Mouse (Mus musculus) kidney, postnatal 0 days (tissue): ENCODE data around the gene Fgfr2. TPM values are rescaled to one million over a fixed set of nuclear protein-coding genes. Genes with fewer than 3 reads are reported as not detected.
A peak's percentile ranks its signal among the peaks of the same experiment; 100 is the strongest.

Source experiments
- ATAC-seq: fragments of 200-750 bp; cut with Nextera tagmentation; replicated peaks from 2 replicates; pipeline ENCODE4 v1.8.0; 2017; ENCODE audit warnings: low read depth, moderate number of reproducible peaks, moderate TSS enrichment, moderate library complexity; ENCODE audit not compliant: low FRiP score
- DNase-seq: peaks from one replicate; pipeline ENCODE4 v3.0.0-alpha.2; 2016; ENCODE audit warnings: low spot score
- H3K27ac ChIP-seq: fragments of 300-500 bp; sonication (generic); 2 replicates; pipeline ENCODE4 v1.5.1; 2014; ENCODE audit warnings: mild to moderate bottlenecking
- H3K27me3 ChIP-seq: fragments of 300-500 bp; sonication (generic); 2 replicates; pipeline ENCODE4 v1.6.1; 2014; ENCODE audit warnings: low read length, mixed read lengths; ENCODE audit not compliant: insufficient read depth
- H3K36me3 ChIP-seq: fragments of 300-500 bp; sonication (generic); 2 replicates; pipeline ENCODE4 v1.6.1; 2014; ENCODE audit warnings: low read length, mixed read lengths; ENCODE audit not compliant: insufficient read depth
- H3K4me1 ChIP-seq: fragments of 300-500 bp; sonication (generic); replicated peaks from 2 replicates; pipeline ENCODE4 v1.6.1; 2014; ENCODE audit warnings: antibody characterized with exemption, low read length, mixed read lengths; ENCODE audit not compliant: insufficient read depth
- H3K4me2 ChIP-seq: fragments of 300-500 bp; sonication (generic); 2 replicates; pipeline ENCODE4 v1.6.1; 2014; ENCODE audit warnings: mild to moderate bottlenecking, low read length, moderate library complexity, mixed read lengths
- H3K4me3 ChIP-seq: fragments of 300-500 bp; sonication (generic); replicated peaks from 2 replicates; pipeline ENCODE4 v1.5.1; 2014; ENCODE audit warnings: low read depth, low read length
- H3K9ac ChIP-seq: fragments of 300-500 bp; sonication (generic); 2 replicates; pipeline ENCODE4 v1.6.1; 2014; ENCODE audit warnings: low read depth, low read length
- H3K9me3 ChIP-seq: fragments of 300-500 bp; sonication (generic); replicated peaks from 2 replicates; pipeline ENCODE4 v1.6.1; 2016; ENCODE audit warnings: low read length, inconsistent platforms, mixed read lengths
- CTCF ChIP-seq: IDR thresholded peaks from 2 replicates; pipeline ENCODE4 v1.5.1; 2016; ENCODE audit warnings: antibody characterized with exemption, low read depth, mild to moderate bottlenecking, moderate library complexity
- WGBS: fragments of 180-500 bp; shearing (Covaris S2); extraction: QIAGEN DNeasy Blood & Tissue Kit; methylation state at CpG from one replicate; pipeline ENCODE4 v1.1.7; 2014; 5-methylcytosine and 5-hydroxymethylcytosine counted together
- polyA plus RNA-seq: library from polyadenylated mRNA; unstranded; fragments of >200 nt; fragmentation: Nextera tagmentation; extraction: Ambion mirVana; gene quantifications from 2 replicates; pipeline ENCODE4 v1.2.1, GENCODE M21; 2015

The Fgfr2 gene
- polyA plus RNA-seq, 1 experiment from 2014 or later: 79.8 TPM

DNA sequence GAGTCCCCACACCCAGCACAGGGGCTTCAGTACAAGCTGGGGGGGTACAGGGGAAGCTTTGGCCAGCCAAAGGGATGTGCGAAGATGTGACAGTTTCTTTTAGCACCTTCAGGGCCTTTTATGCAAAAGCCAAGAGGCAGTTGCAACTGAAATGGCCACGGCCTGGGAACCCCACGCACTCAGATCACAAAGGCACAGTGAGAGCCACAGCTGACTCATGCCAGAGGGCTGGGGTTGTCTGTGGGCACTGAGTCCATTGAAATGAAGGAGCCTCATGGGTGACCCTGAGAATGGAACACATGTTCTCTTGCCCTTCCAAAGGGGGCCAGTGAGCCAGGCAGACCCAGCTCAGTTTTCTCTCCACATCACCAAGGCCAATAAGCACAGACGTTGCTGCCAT, 114.5 kb downstream of the Fgfr2 start:
- no peak for TF ChIP-seq CTCF
- WGBS: 86% methylated on average over 4 of the region's 4 CpGs

DNA sequence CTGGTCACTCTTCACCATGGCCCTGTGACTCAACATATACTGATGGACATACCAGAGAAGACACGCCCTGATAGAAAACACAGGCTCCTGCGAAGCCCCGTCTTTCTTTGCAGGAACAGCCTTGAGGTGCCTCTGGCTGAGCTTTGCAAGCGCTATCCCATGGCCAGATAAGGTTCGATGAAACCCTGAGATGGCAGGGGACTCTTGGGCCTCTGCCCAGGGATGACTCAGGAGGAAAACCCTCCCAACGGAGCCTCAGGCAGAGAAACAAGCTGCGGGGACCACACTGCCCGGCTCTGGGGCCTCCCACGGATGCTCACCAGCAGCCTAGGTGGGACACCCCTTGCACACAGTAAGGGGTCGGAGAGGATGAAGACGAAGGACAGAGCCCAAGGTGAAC, 115.8 kb downstream of the Fgfr2 start:
- Histone ChIP-seq H3K27me3 (no peaks in the 10 kb centered on the region), H3K9me3 (no peaks in the 10 kb centered on the region), H3K27ac (0 out of 2 replicates have a peak overlapping the region, but pooled peaks have one; percentile 8), H3K36me3 (0 out of 2 replicates have a peak, but pooled peaks cover 7% of the 10 kb centered on the region), H3K4me2 (no peak overlapping the region), H3K4me3 (no peak overlapping the region), H3K4me1 (peaks cover 11% of the 10 kb centered on the region), H3K9ac (no peak overlapping the region)
- no peak for DNase-seq
- WGBS: 55% methylated on average over 11 of the region's 11 CpGs
- TF ChIP-seq CTCF: no peak
- no peak for ATAC-seq

More for the DNA sequence above, 114.5 kb downstream of the Fgfr2 start:
- DNase-seq (no peak), ATAC-seq (no peak)
- no peaks in the 10 kb centered on the region for H3K9me3 ChIP-seq
- no peak overlapping the region for H3K4me3 ChIP-seq
- H3K27me3 ChIP-seq: no peaks in the 10 kb centered on the region
- no peak overlapping the region for H3K9ac ChIP-seq
- H3K27ac ChIP-seq: no peak overlapping the region
- H3K4me1 ChIP-seq: peaks cover 14% of the 10 kb centered on the region
- H3K36me3 ChIP-seq: 0 out of 2 replicates have a peak, but pooled peaks cover 7% of the 10 kb centered on the region
- H3K4me2 ChIP-seq: no peak overlapping the region

DNA sequence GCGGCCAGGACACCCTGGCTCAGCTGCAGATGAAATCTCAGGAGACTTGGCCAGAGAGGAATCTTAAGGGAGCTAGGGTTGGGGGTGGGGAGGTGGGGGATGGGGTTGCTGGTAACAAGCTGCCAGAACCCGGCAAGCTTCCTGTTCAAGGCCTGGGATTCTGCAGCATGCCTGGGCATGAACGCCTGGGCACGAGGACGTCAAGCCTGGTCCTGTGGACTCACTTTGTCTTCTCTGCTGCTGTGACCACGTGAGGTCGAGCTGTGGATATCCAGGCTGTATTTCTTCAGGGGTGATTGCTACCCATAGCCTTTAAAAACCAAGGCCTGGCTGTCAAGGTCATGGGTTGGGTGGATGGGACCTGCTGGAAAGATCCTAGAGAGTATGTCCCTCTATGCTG, 117.4 kb downstream of the Fgfr2 start:
- Histone ChIP-seq H3K4me3 (no peak overlapping the region), H3K4me2 (no peak overlapping the region), H3K27ac (no peak overlapping the region), H3K4me1 (peaks cover 6% of the 10 kb centered on the region), H3K27me3 (no peaks in the 10 kb centered on the region), H3K9me3 (no peaks in the 10 kb centered on the region), H3K9ac (no peak overlapping the region), H3K36me3 (0 out of 2 replicates have a peak, but pooled peaks cover 7% of the 10 kb centered on the region)
- TF ChIP-seq CTCF: no peak
- 76% methylated on average over 7 of the region's 7 CpGs for WGBS
- DNase-seq (no peak), ATAC-seq (no peak)

DNA sequence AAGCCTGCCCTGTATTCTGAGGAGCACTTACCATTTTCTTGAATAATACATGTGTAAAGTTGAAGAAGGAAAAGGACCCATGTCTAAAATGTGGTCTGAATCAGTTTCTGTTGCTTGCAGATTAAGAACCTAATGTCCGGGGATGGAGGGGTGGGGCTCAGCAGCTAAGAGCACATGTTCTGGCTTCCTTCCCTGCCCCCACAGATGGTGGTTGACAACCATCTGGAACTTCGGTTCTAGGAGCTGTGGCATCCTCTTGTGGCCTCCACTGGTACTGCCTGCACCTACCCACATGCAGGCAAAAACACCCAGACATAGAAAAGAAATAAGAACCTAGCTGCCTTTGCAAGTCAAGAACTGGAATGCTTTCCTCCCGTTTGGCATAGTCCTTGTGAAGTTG, 119.7 kb downstream of the Fgfr2 start:
- no peak; the same call in 1 of the 2 replicates for ATAC-seq
- H3K4me1 ChIP-seq: peaks cover 4% of the 10 kb centered on the region
- no peaks in the 10 kb centered on the region for H3K27me3 ChIP-seq
- H3K27ac ChIP-seq: no peak overlapping the region
- H3K4me2 ChIP-seq: no peak overlapping the region
- TF ChIP-seq CTCF: peak; percentile 91
- no peaks in the 10 kb centered on the region for H3K9me3 ChIP-seq
- peaks cover 9% of the 10 kb centered on the region; the same call in 1 of the 2 replicates for H3K36me3 ChIP-seq
- H3K4me3 ChIP-seq: no peak overlapping the region
- no peak overlapping the region for H3K9ac ChIP-seq
- 17% methylated on average over 3 of the region's 3 CpGs for WGBS
- peak; percentile 90 for DNase-seq

DNA sequence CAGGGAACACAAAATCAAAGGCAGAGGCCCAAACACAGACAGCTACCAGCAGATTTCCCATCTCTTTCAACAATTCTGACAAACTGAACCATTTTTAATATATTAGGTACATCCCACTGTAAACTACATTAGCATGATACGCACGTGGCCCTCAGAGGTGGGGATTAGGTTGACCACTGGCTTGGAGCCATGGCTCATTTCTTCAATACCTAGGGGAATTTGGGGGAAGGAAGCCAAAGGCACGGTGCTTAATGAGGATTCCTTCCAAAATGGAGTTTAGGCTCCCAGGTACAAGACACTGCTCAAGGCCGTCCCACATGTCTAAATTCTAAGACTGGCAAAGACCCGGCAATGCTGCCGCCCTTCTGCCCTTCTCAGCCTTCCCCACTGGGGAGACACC, 120.9 kb downstream of the Fgfr2 start:
- Histone ChIP-seq H3K9me3 (no peaks in the 10 kb centered on the region), H3K27ac (no peak overlapping the region), H3K27me3 (no peaks in the 10 kb centered on the region), H3K9ac (no peak overlapping the region), H3K4me2 (no peak overlapping the region), H3K4me1 (no peaks in the 10 kb centered on the region; the same call in 1 of the 2 replicates), H3K4me3 (no peak overlapping the region), H3K36me3 (peaks cover 15% of the 10 kb centered on the region)
- no peak for ATAC-seq
- 84% methylated on average over 6 of the region's 6 CpGs for WGBS
- no peak for DNase-seq
- TF ChIP-seq CTCF: no peak

DNA sequence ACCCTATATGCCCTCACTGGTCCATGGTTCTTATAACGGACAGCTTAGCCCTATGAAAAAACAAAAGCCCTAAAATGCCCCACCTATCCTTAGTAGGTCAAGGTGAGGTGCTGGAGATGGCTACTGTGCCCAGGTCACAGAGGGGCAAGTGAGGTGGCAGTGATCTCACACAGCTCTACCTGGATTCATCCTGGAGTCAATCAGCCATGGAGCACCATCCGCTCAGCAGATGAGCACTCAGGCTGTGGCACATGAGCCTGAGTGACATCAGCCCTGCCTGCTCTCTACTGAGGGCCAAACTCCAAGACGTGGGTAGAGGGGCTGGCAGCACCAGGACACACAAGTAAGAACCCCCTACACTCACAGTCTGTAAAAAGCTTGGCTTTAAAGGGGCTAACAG, 121.8 kb downstream of the Fgfr2 start:
- H3K4me1 ChIP-seq: no peaks in the 10 kb centered on the region; the same call in 1 of the 2 replicates
- DNase-seq (no peak), ATAC-seq (no peak)
- WGBS: 84% methylated on average over 3 of the region's 3 CpGs
- no peak for TF ChIP-seq CTCF
- no peak overlapping the region for H3K4me2 ChIP-seq
- H3K27ac ChIP-seq: no peak overlapping the region
- no peak overlapping the region for H3K9ac ChIP-seq
- H3K27me3 ChIP-seq: no peaks in the 10 kb centered on the region
- no peaks in the 10 kb centered on the region for H3K9me3 ChIP-seq
- no peak overlapping the region for H3K4me3 ChIP-seq
- H3K36me3 ChIP-seq: peaks cover 24% of the 10 kb centered on the region

DNA sequence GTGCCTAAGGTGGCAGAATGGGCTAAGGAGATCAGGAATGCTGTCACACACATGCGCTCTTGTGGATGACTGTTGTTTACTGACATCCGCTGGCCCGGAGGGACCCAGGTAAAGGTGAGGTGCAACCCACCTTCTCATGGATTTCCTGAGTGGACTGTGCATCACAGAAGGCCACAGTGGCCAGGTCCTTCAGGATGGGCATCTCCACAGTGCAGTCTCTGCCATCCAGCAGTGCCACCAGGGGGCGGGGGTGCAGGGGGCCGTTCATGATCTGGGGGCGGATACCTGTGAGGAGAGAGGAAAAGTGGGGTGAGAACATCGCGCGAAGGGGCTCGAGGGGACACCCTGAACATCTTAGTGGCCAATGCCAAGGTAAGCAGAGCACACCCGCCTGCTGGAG, 124.1 kb downstream of the Fgfr2 start:
- ATAC-seq: no peak
- H3K4me2 ChIP-seq: no peak overlapping the region
- no peak overlapping the region for H3K27ac ChIP-seq
- DNase-seq: no peak
- H3K9me3 ChIP-seq: no peaks in the 10 kb centered on the region
- 89% methylated on average over 11 of the region's 11 CpGs for WGBS
- no peak for TF ChIP-seq CTCF
- H3K36me3 ChIP-seq: peaks cover 44% of the 10 kb centered on the region
- no peaks in the 10 kb centered on the region; the same call in 1 of the 2 replicates for H3K4me1 ChIP-seq
- H3K4me3 ChIP-seq: no peak overlapping the region
- H3K9ac ChIP-seq: no peak overlapping the region
- H3K27me3 ChIP-seq: no peaks in the 10 kb centered on the region
